Mouse (Mus musculus): ENCODE measurements around the gene Sort1.

DNA sequence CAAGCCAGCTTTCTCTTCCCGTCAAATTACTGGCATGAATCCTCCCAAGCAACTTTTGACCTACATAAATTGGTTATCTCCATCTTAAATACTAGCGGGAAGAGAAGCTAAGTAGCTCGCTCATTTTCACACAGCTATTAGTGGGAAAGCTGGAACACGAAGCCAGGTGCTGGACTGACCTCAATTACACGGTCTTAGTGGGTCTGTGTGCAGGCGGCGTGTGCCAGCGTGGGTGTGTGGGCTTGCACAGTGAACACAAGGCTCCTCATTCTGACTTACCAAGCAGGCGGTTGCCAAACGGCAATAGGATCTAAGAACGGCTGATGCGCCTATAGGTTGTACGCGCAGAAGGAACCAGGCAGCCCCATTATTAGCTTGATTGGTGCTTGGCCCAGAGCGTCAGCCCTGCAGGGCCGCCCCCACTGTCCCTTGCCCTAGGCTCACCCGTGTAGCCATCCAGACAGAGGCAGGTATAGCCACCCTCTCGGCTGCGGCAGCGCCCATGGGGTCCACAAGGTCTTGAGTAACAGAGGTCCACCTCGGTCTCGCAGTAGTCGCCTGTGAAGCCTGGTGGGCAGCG is 122.5 kb downstream of the Sort1 start:
- TF ChIP-seq POLR2A (IDR thresholded peaks at IDR 0.05; ENCODE audit: insufficient read length, low read depth) (no peak), MYOG (IDR thresholded peaks at IDR 0.05; ENCODE audit: control insufficient read depth in 1 of 3, insufficient read depth in 1 of 3, insufficient read length in 2 of 3, low read depth in 2 of 3) (no peak), REST (IDR thresholded peaks at IDR 0.05; ENCODE audit: insufficient read depth, insufficient read length) (no peak), POLR2AphosphoS2 (IDR thresholded peaks at IDR 0.05; ENCODE audit: insufficient read length, low read depth) (no peak), TCF12 (IDR thresholded peaks at IDR 0.05; ENCODE audit: insufficient read depth, poor library complexity, severe bottlenecking) (no peak), CEBPB (IDR thresholded peaks at IDR 0.05; ENCODE audit: insufficient read depth, poor library complexity, severe bottlenecking) (no peak)

Measured in myocyte (in vitro differentiated cells).